Mouse (Mus musculus) limb, embryonic 10.5 days (tissue): ENCODE results near the gene Slc4a5. TPM values are rescaled to one million over a fixed set of nuclear protein-coding genes. Genes with fewer than 3 reads are reported as not detected.
A peak's percentile ranks its signal among the peaks of the same experiment; 100 is the strongest.

Experiments
- DNase-seq: peaks from one replicate; pipeline ENCODE4 v3.0.0-alpha.2; 2017; ENCODE audit warnings: low spot score
- H3K27ac ChIP-seq: fragments of 300-500 bp; sonication (generic); 2 replicates; pipeline ENCODE4 v1.5.1; 2016; ENCODE audit warnings: mild to moderate bottlenecking
- H3K27me3 ChIP-seq: fragments of 300-500 bp; sonication (generic); 2 replicates; pipeline ENCODE4 v1.6.1; 2016; ENCODE audit warnings: low read depth, mild to moderate bottlenecking; ENCODE audit not compliant: poor library complexity, severe bottlenecking
- H3K36me3 ChIP-seq: fragments of 300-500 bp; sonication (generic); 2 replicates; pipeline ENCODE4 v1.6.1; 2016; ENCODE audit warnings: mild to moderate bottlenecking, moderate library complexity
- H3K4me1 ChIP-seq: fragments of 300-500 bp; sonication (generic); 2 replicates; pipeline ENCODE4 v1.6.1; 2016
- H3K4me3 ChIP-seq: fragments of 300-500 bp; sonication (generic); 2 replicates; pipeline ENCODE4 v1.5.1; 2016; ENCODE audit warnings: mild to moderate bottlenecking, moderate library complexity
- H3K9me3 ChIP-seq: fragments of 300-500 bp; sonication (generic); replicated peaks from 2 replicates; pipeline ENCODE4 v1.6.1; 2016; ENCODE audit warnings: mild to moderate bottlenecking
- WGBS: fragments of 180-500 bp; shearing (Covaris S2); methylation state at CpG from one replicate; pipeline ENCODE4 v1.1.7; 2016; 5-methylcytosine and 5-hydroxymethylcytosine counted together
- polyA plus RNA-seq: library from polyadenylated mRNA; unstranded; fragments of >200 nt; fragmentation: Nextera tagmentation; extraction: Ambion mirVana; gene quantifications from 2 replicates; pipeline ENCODE4 v1.2.1, GENCODE M21; 2016

Slc4a5 gene
- polyA plus RNA-seq, 1 experiment from 2014 or later: 0.25 TPM

DNA sequence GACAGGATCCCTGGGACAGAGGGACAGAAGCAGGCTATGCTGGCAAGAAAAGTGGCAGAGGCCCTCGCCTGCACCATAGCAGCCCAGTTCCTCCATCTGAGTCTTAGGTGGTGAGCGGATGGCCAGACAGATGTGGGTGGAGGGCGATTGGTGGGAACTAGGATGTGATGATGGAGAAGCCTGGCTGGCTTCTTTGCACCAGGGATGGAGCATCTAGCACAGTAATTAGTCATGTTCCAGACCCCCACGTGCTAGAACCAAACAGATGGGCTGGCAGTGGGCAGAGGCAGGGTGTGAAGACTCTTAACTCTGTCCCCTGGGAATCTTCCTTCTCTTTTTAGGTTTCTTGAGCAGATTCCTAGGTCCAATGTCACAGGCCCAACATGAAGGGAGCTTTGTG is 16.3 kb upstream of the Slc4a5 start:
- Histone ChIP-seq H3K4me1 (no peaks in the 10 kb centered on the region), H3K4me3 (no peak overlapping the region), H3K27ac (no peak overlapping the region), H3K9me3 (no peaks in the 10 kb centered on the region), H3K27me3 (no peaks in the 10 kb centered on the region), H3K36me3 (peaks cover 26% of the 10 kb centered on the region)
- DNase-seq: no peak
- WGBS: 84% methylated on average over 4 of the region's 4 CpGs

DNA sequence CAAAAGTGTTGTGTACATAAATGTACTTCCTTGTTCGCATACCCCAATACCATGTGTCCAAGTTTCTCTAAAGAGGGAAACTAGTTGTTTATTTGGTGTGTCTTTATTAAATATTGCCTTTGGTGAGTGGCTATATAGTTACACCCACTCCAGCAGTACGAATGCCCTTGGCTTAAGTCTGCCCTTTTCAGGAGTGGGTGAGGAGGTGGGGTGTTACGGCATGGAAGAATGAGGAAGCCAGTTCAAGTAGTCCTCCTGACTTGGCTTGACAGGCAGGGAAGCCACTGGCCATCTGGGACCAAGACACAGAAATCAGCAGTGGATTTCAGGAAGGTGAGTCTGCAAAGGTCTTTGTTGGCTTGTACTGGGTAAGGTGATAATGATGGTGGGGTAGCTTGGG is 13.8 kb upstream of the Slc4a5 start:
- WGBS: 95% methylated on average over 3 of the region's 3 CpGs
- H3K36me3 ChIP-seq: peaks cover 3% of the 10 kb centered on the region
- H3K4me3 ChIP-seq: no peak overlapping the region
- no peaks in the 10 kb centered on the region for H3K9me3 ChIP-seq
- no peaks in the 10 kb centered on the region for H3K4me1 ChIP-seq
- H3K27me3 ChIP-seq: no peaks in the 10 kb centered on the region
- no peak overlapping the region for H3K27ac ChIP-seq
- DNase-seq: no peak

DNA sequence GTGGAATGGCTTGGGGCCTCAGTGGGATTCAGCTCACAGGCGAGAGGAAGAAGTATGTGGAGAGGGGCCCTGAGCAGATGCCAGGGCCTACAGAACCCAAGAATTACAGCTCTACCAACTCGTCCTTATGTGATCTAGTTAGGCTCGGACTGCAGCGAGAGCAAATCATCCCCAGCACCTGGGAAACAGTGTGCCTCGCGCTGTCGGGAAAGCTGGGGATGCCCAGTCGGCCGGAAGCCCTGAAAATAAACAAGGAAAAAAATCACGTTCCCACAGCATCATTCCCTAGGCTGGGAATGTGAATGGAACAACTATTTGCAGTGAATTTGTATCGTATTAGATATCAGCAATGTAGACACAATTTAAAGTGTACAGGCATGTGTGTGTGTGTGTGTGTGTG is 13.3 kb upstream of the Slc4a5 start:
- no peaks in the 10 kb centered on the region for H3K27me3 ChIP-seq
- WGBS: 79% methylated on average over 11 of the region's 11 CpGs

DNA sequence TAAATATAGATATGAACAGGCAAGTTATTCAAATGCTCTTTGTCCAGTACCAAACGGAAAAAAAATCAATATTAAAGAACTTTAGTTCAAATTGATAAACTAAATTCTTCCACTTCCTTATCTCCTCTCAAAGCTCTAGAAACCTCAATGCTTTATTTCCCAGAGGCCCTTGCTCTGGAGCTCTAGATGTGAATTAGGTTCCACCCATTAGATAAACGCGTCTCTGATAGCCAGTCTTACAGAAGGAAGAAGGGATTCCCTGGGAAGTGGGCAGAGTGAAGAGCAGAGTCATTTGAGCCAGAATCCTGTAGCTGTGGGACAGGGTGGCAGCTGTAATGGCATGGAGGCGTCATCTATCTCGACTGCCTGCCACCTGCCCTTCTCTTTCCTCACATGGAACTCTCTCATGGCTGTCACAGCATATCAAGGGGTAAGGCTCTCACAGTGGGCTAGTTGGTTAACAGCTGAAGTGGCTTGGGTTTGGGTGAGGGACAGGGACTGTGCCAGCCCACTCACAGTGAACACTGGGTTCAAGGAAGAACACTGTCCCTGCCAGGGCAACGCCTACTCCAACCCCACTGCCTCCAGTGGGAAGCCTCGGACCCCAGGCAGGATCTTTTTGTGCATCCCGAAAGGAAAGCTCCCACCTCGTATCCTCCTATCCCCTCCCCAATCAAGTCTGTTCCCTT is 12.1 kb upstream of the Slc4a5 start:
- H3K27ac ChIP-seq: no peak overlapping the region
- H3K36me3 ChIP-seq: no peaks in the 10 kb centered on the region
- H3K4me3 ChIP-seq: no peak overlapping the region
- H3K27me3 ChIP-seq: no peaks in the 10 kb centered on the region
- no peak for DNase-seq
- H3K9me3 ChIP-seq: no peaks in the 10 kb centered on the region
- 76% methylated on average over 9 of the region's 9 CpGs for WGBS
- peaks cover 4% of the 10 kb centered on the region; the same call in 1 of the 2 replicates for H3K4me1 ChIP-seq

More for the DNA sequence above, 13.3 kb upstream of the Slc4a5 start:
- Histone ChIP-seq H3K9me3 (no peaks in the 10 kb centered on the region), H3K4me3 (no peak overlapping the region), H3K36me3 (no peaks in the 10 kb centered on the region), H3K27ac (no peak overlapping the region), H3K4me1 (peaks cover under 1% of the 10 kb centered on the region; the same call in 1 of the 2 replicates)
- no peak for DNase-seq

DNA sequence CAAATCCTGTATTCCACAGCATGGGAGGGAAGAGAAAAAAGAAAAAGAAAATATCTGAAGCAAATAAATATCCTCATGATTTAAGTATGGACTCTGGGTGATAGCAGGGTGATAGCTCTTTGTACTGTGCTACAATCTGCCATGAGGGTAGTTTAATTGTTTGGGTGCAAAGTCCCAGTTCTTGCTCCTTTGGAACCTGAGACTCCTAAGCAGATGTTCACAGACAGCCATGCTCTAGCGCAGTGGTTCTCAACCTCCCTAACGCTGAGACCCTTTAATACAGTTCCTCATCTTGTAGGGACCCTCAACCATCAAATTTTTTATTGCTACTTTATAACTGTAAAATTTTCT is 11.6 kb upstream of the Slc4a5 start:
- H3K4me1 ChIP-seq: peaks cover 4% of the 10 kb centered on the region; the same call in 1 of the 2 replicates
- H3K9me3 ChIP-seq: no peaks in the 10 kb centered on the region

DNA sequence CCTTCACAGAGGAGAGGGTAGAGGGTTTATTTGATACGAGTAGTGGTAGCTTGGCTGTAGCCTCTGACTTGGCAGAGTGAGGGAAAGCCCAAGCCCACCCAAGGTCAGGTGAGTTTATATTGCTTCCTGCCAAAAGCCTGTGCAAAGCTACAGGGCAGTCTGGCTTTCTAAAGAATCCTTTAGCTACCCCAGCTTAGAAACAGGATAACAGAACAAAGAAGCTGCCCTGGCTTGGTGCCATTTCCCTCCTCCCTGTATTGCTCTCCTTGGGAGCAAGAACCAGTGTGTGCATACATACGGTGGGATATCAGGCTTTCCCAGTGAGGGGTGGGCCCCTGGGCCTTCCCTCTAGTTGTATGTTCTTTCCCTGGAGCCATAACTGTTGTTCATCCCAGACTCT is 9.1 kb upstream of the Slc4a5 start:
- 83% methylated on average over 2 of the region's 2 CpGs for WGBS
- no peaks in the 10 kb centered on the region for H3K27me3 ChIP-seq
- DNase-seq: no peak
- H3K4me1 ChIP-seq: peaks cover 10% of the 10 kb centered on the region
- no peak overlapping the region for H3K27ac ChIP-seq
- H3K9me3 ChIP-seq: no peaks in the 10 kb centered on the region
- no peak overlapping the region for H3K4me3 ChIP-seq
- no peaks in the 10 kb centered on the region for H3K36me3 ChIP-seq

More for the DNA sequence above, 11.6 kb upstream of the Slc4a5 start:
- Histone ChIP-seq H3K27ac (no peak overlapping the region), H3K27me3 (no peaks in the 10 kb centered on the region), H3K36me3 (no peaks in the 10 kb centered on the region), H3K4me3 (no peak overlapping the region)
- 81% methylated on average over 2 of the region's 2 CpGs for WGBS
- DNase-seq: no peak

DNA sequence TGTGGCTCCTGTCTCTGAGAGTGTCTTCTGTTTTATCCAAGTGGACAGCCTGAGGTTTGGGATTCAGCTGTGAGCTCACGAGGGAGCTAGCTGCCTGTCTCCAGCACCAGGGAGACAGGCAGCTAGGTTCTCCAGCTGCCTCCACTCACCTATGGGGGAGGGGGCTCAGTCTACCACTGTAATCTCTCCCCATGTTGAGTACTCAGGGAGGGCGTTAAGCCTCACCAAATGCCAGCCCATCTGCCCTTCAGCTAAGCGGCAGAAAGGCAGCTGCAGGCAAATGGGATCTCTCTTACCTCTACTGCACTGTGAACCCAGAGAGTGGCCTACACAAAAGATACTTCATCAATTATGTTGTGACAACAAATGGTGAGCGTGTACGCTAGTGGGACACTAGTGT is 8.1 kb upstream of the Slc4a5 start:
- H3K27ac ChIP-seq: no peak overlapping the region
- 31% methylated on average over 5 of the region's 5 CpGs for WGBS

DNA sequence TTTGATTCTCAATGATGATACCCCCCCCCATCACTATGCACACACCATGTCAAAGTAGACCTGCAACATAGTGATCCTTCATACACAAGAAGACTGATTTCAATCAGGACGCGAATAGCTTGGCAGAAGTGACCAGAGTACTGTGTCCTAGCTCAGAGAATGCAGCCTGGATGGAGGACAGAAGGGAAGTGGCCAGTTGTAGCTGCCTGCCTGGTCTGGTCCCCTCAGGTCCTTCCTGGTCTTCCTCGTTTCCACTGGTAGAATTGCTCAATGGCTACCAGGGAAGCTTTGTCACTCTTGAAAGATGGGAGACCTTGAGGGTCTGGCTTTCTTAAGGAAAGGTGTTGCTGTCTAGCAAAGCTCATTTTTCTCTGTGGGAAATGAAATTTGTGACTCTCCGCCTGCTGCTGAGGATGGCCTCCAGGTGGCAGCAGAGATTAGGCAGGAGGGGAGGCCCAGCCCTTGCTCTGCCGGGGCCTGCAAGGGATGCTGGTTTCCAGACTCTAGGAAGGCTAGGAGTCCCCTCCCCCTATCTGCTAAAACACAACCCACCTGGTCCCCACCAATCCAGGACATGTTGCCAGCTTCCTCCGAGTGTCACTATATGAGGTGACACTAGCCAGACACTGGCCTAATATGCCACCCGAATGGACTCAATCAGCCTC is 4.5 kb upstream of the Slc4a5 start:
- H3K27ac ChIP-seq: no peak overlapping the region

More for the DNA sequence above, 8.1 kb upstream of the Slc4a5 start:
- DNase-seq: no peak
- Histone ChIP-seq H3K9me3 (no peaks in the 10 kb centered on the region), H3K4me1 (peaks cover 13% of the 10 kb centered on the region), H3K4me3 (no peak overlapping the region), H3K27me3 (no peaks in the 10 kb centered on the region), H3K36me3 (no peaks in the 10 kb centered on the region)

DNA sequence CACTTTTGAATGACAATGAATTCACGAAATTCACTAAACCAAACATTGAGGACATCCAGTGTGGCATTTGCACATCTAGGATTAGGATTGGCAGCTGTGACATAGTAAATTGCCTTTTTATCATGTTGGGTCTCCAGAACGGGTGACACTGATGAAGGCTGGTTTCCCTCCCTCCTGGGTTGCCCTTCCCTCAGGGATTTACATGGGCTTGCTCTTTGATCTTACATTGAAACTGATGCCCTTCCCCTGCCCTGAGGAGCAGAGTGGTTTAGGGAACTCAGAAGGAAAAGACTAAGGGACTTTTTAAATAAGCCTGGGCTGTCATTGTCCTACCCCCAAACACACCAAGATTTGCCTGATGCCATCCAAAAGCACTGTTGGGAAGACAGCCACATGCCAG is 11.9 kb downstream of the Slc4a5 start:
- peaks cover 28% of the 10 kb centered on the region for H3K4me1 ChIP-seq
- no peak overlapping the region for H3K27ac ChIP-seq
- H3K27me3 ChIP-seq: peaks cover 30% of the 10 kb centered on the region
- no peak overlapping the region for H3K4me3 ChIP-seq
- WGBS: 36% methylated on average over 2 of the region's 2 CpGs
- no peaks in the 10 kb centered on the region for H3K9me3 ChIP-seq
- H3K36me3 ChIP-seq: no peaks in the 10 kb centered on the region
- no peak for DNase-seq

More for the DNA sequence above, 4.5 kb upstream of the Slc4a5 start:
- DNase-seq: peak; percentile 83
- Histone ChIP-seq H3K36me3 (no peaks in the 10 kb centered on the region), H3K9me3 (no peaks in the 10 kb centered on the region), H3K4me1 (peaks cover 13% of the 10 kb centered on the region), H3K4me3 (no peak overlapping the region), H3K27me3 (no peaks in the 10 kb centered on the region)
- 17% methylated on average over 7 of the region's 7 CpGs for WGBS

DNA sequence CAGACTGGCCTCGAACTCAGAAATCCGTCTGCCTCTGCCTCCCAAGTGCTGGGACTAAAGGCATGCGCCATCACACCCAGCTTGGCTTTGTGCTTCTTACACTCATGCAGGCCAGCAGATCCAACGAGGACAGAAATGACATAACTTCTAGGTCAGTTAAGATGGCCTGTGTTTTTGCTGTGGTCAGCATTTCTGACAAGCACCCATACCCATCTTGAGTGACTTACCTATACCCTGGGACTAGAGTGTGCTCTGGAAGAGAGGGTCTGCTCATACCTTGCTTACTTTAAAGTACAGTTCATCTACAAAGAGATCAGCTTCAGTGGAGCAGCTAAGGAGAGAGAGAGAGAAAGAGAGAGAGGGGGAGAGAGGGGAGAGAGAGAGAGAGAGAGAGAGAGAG is 13.7 kb downstream of the Slc4a5 start:
- peaks cover 41% of the 10 kb centered on the region for H3K4me1 ChIP-seq
- no peak overlapping the region for H3K27ac ChIP-seq
- 75% methylated on average over 4 of the region's 4 CpGs for WGBS
- H3K27me3 ChIP-seq: peaks cover 46% of the 10 kb centered on the region
- no peaks in the 10 kb centered on the region for H3K36me3 ChIP-seq
- DNase-seq: no peak
- no peaks in the 10 kb centered on the region for H3K9me3 ChIP-seq
- no peak overlapping the region for H3K4me3 ChIP-seq

DNA sequence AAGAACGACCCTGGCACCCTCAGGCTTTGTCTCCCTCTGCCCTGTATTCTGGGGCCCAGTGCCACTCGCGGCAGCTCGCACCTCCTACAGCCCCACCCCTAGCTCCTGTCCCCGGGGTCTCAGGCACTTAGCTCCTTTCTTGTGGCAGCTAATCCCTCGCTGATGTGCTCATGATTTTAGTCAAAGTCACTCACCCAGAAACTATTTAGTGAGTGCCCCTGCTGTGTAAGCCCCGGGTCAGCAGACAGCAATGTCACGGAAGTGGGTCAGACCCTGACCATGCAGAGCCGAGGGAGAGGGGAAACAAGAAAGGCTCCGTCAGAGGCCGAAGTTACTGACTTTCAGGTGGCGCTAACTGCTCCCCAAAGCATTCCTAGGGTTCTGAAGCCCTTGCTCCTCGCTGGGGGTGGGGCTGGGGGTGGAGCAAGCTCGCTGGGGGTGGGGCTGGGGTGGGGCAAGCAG is 14.7 kb downstream of the Slc4a5 start:
- Histone ChIP-seq H3K27ac (peak overlapping the region; percentile 70), H3K4me3 (peak overlapping the region; percentile 37), H3K27me3 (peaks cover 56% of the 10 kb centered on the region), H3K9me3 (no peaks in the 10 kb centered on the region), H3K36me3 (no peaks in the 10 kb centered on the region), H3K4me1 (peaks cover 48% of the 10 kb centered on the region)
- no peak for DNase-seq
- under 1% methylated on average over 14 of the region's 14 CpGs for WGBS

DNA sequence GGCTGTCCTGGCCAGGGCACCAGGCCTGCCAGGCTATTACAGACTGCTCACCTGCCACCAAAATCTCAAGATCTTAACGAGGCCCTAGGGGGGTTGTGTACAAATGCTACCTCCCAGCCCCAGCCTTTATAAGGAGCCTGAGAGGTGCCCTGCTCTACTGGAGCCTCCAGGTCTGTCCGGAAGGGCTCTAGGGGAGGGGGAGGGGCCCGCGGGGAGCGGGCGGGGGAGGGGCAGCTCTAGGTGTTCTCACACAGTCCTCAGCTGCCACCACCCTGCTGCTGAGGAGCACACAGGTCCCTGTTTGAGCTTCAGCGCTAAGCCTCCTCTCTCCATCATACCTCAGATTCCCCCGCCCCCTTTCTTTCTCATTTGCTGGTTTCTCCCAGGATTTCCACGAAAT is 17.5 kb downstream of the Slc4a5 start:
- peak overlapping the region; percentile 75 for H3K27ac ChIP-seq

DNA sequence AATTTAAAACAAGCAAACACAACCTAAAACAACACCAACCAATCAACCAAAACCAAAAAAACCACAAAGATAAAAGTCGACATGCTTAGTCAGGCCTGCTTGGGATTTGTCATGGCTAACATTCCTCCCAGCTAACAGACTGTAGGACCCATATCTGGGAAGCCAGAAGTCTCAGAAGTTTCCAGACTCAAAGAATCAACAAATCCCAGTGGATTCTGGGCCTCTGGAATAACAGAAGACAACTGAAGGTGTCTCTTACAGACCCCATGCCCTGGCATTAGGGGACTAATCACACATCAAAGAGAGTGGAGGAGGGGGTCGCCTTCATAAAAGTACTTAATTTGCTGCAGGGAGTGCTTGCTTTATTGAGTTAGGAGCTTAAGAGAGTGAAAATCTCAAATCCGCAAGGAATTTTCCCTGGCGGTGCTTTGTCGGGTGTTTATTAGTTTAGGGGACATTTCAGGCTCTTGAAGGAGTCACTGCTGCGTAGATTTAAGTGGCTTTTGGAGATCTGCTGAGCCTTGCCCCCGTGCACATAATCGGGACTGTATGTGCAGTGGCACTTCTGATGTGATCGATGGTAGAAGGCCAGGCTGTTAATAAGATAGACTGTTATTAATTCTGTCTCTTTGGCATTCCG is 24.9 kb downstream of the Slc4a5 start:
- peak overlapping the region; percentile 61 for H3K27ac ChIP-seq
- H3K27me3 ChIP-seq: peaks cover 11% of the 10 kb centered on the region
- DNase-seq: no peak
- H3K4me1 ChIP-seq: peaks cover 55% of the 10 kb centered on the region
- no peaks in the 10 kb centered on the region for H3K9me3 ChIP-seq
- WGBS: 24% methylated on average over 10 of the region's 10 CpGs
- H3K36me3 ChIP-seq: no peaks in the 10 kb centered on the region
- no peak overlapping the region for H3K4me3 ChIP-seq

More for the DNA sequence above, 17.5 kb downstream of the Slc4a5 start:
- Histone ChIP-seq H3K9me3 (no peaks in the 10 kb centered on the region), H3K4me1 (peaks cover 68% of the 10 kb centered on the region), H3K4me3 (peak overlapping the region; percentile 44), H3K27me3 (peaks cover 69% of the 10 kb centered on the region), H3K36me3 (no peaks in the 10 kb centered on the region)
- 2% methylated on average over 9 of the region's 9 CpGs for WGBS
- DNase-seq: no peak
